Mouse (Mus musculus): ENCODE measurements at regions not wholly inside any gene's neighbourhood (a gene's known extent, or its start where the extent isn't known, plus 50 kb on each side); places are given as distances from the start of the nearest gene placed in this dataset.

GRCm38 (mm10) chr3:50761766-50762165 lies 318.4 kb upstream of the Slc7a11 start:
- ATAC-seq (replicated peaks; ENCODE audit: poor library complexity, severe bottlenecking): no peak

DNA sequence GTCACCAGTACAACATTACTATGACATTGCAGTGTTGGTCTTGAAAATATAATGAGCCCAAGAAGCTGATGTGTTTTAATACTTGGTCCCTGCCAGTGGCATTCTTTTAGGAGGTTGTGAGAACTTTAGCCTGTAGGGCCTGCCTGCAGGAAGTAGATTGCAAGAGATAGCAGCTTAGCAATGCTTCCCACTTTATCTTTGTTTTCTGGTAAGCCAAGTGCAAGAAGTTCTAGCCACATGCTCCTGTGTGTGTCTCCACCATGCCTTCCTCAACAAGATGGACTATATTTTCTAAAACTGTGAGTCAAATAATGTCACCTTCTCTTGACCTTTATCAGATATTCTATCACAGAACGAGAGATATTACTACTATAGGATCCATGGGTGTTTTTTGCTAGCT lies 314.7 kb upstream of the Slc7a11 start:
- no peak for ATAC-seq (replicated peaks; ENCODE audit: poor library complexity, severe bottlenecking)

DNA sequence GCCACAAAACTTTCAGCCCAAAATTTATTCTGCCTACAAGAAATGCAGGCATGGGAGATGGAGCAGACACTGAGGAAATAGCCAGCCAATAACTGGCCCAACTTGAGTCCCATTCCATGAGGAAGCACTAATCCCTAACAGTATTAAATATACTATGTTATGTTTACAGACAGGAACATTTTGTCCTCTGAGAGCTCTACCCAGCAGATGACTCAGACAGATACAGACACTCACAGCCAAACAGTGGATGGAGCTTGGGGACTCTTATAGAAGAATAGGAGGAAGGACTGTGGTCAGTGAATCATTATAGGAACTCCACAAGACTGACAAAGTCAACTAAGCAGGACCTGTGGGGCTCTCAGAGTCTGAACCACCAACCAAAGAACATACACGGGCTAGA lies 293.8 kb upstream of the Slc7a11 start:
- ATAC-seq (replicated peaks; ENCODE audit: poor library complexity, severe bottlenecking): no peak

- ATAC-seq (replicated peaks; ENCODE audit: poor library complexity, severe bottlenecking): peak; percentile 95
Measured at GRCm38 (mm10) chr3:50719035-50719434, 275.6 kb upstream of the Slc7a11 start.

GRCm38 (mm10) chr3:50713463-50713862 lies 270.0 kb upstream of the Slc7a11 start:
- ATAC-seq (replicated peaks; ENCODE audit: poor library complexity, severe bottlenecking): no peak

GRCm38 (mm10) chr3:50709415-50709989 lies 266.1 kb upstream of the Slc7a11 start:
- no peak for ATAC-seq (replicated peaks; ENCODE audit: poor library complexity, severe bottlenecking)

- no peak for ATAC-seq (replicated peaks; ENCODE audit: poor library complexity, severe bottlenecking)
Measured at GRCm38 (mm10) chr3:50706707-50707106, 263.3 kb upstream of the Slc7a11 start.

- no peak for ATAC-seq (replicated peaks; ENCODE audit: poor library complexity, severe bottlenecking)
Measured at GRCm38 (mm10) chr3:50694904-50695680, 251.7 kb upstream of the Slc7a11 start.

- peak; percentile 61 for ATAC-seq (replicated peaks; ENCODE audit: poor library complexity, severe bottlenecking)
Measured at GRCm38 (mm10) chr3:50694497-50694896, 251.1 kb upstream of the Slc7a11 start.

GRCm38 (mm10) chr3:50692306-50692705 lies 248.9 kb upstream of the Slc7a11 start:
- no peak for ATAC-seq (replicated peaks; ENCODE audit: poor library complexity, severe bottlenecking)

DNA sequence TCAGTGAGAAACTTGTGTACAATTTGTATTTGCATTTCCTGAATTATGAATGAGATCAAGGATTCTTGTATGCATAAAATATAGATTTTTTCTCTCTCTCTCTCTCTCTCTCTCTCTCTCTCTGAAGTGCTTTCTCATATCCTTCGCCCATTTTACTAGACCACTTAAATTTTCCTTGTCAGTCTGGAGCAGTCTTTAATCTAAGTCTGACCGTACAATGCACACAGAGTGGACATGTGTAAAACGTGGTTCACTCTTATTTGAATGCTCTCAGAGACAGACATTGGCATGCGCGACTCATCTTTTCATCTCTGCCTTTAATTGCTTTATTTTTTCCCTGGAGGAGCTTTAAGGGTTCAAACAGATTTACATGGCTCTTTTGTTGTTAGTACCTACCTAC lies 247.3 kb upstream of the Slc7a11 start:
- ATAC-seq (replicated peaks; ENCODE audit: poor library complexity, severe bottlenecking): no peak

DNA sequence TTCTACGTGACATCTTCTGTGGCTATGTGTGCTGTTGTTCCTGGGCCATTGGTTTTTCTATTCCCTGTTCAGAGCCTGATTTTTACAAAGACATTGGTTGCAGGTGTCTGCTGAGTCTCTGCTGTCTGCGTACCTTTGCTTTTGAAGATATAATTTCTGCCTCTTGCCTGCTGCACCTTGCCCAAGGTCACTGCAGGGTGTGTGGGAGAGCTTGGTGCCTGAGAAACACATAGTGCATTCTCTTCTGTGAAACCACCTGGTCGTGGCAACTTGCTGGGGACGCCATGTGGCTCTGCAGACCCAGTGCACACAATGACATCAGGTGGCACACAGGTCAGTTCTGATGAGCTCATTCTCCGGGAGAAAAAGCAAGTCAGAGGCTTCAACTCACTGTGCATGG lies 246.0 kb upstream of the Slc7a11 start:
- ATAC-seq (replicated peaks; ENCODE audit: poor library complexity, severe bottlenecking): no peak

DNA sequence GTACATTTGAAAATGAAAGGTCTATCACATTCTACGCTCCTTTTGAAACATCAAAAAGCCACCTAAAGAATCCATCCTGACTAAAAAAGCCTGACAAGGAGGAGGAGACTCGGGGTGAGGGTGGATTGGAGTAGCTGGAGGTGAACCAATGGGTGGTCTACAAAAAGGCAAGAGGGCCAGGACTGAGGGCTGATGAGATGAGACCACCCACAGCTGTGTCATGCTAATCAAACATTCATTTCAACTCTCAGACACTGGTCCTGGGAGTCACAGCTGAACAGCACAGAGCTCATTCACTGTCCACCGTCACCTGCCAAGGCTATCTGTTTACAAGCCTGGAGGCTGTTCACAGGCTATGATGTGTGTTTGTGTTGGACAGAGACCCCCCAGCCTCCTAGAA lies 244.3 kb upstream of the Slc7a11 start:
- ATAC-seq (replicated peaks; ENCODE audit: poor library complexity, severe bottlenecking): no peak

- no peak for ATAC-seq (replicated peaks; ENCODE audit: poor library complexity, severe bottlenecking)
Measured at GRCm38 (mm10) chr3:50678611-50678988, 235.2 kb upstream of the Slc7a11 start.

- no peak for ATAC-seq (replicated peaks; ENCODE audit: poor library complexity, severe bottlenecking)
Measured at GRCm38 (mm10) chr3:50677953-50678610, 234.7 kb upstream of the Slc7a11 start.

- ATAC-seq (replicated peaks; ENCODE audit: poor library complexity, severe bottlenecking): no peak
Measured at GRCm38 (mm10) chr3:50675769-50676168, 232.4 kb upstream of the Slc7a11 start.

DNA sequence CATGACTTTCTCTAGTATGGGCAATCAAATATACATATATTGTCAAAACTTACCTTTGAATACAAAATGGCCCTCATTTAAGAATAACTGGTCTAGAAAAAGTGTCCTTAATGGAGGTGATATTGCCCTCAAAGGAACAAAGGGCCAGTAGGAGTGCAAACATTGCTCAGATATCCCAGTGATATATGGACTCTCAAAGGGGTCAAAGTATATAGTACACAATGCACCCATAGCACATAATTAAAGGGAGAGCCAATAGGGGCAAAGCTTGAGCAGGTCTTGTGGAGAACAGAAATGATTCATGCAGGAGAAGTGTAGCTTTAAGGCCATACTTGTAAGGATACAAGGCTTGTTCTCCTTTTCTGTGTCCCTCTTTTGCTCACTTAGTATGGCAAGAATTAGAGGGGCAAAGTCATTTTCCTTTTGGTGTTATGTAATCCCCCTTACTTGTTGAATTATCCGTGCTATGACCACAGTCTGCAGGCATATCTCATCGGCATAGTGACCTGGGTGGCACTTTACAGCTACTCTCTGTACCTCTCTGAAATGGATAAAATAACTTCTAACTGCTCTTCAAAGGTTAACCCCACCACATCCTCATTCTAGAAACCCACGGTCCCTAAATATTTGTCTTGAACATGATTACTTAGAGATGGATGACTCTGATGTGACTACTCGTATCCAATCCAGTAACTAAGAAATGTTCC lies 231.6 kb upstream of the Slc7a11 start:
- ATAC-seq (replicated peaks; ENCODE audit: poor library complexity, severe bottlenecking): 0 out of 2 replicates have a peak, but pooled peaks have one; percentile 17

DNA sequence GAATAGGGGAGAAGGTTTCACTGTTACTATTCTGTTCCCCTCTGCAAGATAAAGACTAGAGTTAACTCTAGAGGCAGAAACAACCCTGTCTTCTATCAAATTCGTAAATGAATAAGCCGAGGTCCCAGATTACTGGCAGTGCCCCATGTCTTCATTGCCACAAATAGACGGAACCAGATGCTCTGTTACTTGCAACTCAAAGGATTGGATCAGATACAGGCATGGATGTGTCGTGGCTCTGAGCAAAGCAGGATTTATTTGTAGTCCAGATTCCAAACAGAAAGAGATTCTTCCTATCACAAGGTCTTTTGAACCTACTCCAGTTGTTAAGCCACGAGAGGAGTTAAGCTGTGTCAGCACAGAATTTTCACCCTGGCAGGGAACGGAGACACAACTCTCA lies 221.9 kb upstream of the Slc7a11 start:
- ATAC-seq (replicated peaks; ENCODE audit: poor library complexity, severe bottlenecking): no peak

- ATAC-seq (replicated peaks; ENCODE audit: poor library complexity, severe bottlenecking): peak; percentile 61
Measured at GRCm38 (mm10) chr3:50660966-50661365, 217.6 kb upstream of the Slc7a11 start.

DNA sequence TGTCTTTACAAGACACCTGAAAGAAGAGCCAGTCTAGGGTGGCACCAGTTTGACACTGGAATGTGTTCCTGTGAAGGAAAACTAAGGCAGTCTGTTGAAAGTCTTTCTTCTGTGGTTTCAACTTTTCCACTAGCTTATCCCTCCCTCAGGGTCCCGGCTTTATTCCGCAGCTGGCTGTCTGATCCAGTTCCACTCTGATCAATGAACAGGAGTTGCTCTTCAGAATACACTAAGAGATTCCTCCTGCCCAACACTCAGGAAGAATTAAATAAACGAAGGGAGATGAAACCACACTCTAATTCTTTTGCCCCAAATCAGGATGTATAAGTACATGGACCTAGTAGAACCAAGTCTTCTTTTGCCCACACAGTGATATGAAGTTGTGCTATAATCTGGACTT lies 217.2 kb upstream of the Slc7a11 start:
- no peak for ATAC-seq (replicated peaks; ENCODE audit: poor library complexity, severe bottlenecking)

DNA sequence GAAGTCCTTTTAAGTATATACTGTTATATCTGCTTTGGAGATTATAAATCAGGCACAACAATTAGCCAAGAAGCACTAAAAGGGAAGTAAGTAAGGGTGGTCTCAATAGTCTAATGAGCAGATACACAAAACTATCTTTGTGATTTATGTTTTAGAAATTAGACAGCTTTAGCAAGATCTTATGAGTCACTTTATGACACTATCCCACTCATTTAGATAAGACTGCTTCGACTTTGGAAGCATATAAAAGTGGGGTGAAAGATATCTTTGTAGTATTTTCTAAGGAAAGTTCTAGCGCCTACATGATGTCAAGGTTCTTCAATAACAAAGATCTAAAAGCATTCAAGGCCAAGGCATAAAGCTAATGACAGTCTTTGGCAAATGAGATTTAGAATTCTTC lies 214.5 kb upstream of the Slc7a11 start:
- ATAC-seq (replicated peaks; ENCODE audit: poor library complexity, severe bottlenecking): no peak

Measured in granulocyte monocyte progenitor cell, adult 5-6 weeks (primary cell).